Mouse (Mus musculus): Measurements from ENCODE around the gene Crb3. TPM values are rescaled to one million over a fixed set of nuclear protein-coding genes. Genes with fewer than 3 reads are reported as not detected.

The Crb3 gene
- total and polyA plus RNA-seq, 3 experiments, result 0.25 TPM; not detected in 2

DNA sequence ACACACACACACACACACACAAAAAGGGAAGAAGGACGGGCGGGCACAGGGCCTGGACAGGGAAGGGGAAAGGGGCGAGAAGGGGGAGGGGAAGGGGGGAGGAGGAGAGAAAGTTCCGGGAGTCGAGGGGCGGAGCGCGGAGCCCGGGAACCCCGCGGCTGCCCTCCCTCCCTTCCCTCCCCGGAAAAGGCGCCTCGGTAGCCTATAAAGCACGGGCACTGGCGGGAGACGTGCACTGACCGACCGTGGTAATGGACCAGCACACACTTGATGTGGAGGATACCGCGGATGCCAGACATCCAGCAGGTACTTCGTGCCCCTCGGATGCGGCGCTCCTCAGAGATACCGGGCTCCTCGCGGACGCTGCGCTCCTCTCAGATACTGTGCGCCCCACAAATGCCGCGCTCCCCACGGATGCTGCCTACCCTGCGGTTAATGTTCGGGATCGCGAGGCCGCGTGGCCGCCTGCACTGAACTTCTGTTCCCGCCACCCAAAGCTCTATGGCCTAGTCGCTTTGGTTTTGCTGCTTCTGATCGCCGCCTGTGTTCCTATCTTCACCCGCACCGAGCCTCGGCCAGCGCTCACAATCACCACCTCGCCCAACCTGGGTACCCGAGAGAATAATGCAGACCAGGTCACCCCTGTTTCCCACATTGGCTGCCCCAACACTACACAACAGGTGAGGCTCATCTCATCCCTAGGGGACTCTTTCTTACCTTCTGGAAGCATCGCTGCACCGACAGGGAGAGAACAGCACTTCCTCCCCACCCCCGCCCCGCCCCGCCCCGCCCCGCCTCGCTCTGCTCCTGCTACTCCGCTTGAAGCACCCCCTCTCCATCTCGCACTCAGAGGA lies 46.5 kb downstream of the Crb3 start, which contains the start of gene Tnfsf9:
TSS of gene Tnfsf9 (plus strand) at position 145 of the 854 bp plus-strand sequence.
- peaks cover 28 to 40% of the 10 kb centered on the region in 2 experiments for H3K36me3 ChIP-seq (replicated peaks in 1 of 2; ENCODE audit: control insufficient read depth in 1 of 2, insufficient read depth in 1 of 2, low read length in 1 of 2)
- H3K4me3 ChIP-seq (replicated peaks in 1 of 3; ENCODE audit: low read depth in 2 of 3, low read length in 2 of 3, poor library complexity in 1 of 3), result peak within 1 kb of the TSS; percentile 61 to 89 (median 83)
- no peaks in the 10 kb centered on the region for H3K9me3 ChIP-seq (replicated peaks; ENCODE audit: low read length)
- H3K9ac ChIP-seq (ENCODE audit: insufficient read depth, low read depth), result peak within 1 kb of the TSS; percentile 99
- H3K27me3 ChIP-seq (replicated peaks), result no peaks in the 10 kb centered on the region
- H3K4me1 ChIP-seq (ENCODE audit: control insufficient read depth in 1 of 2, insufficient read depth in 2 of 2), result peaks cover 13 to 50% of the 10 kb centered on the region in 2 experiments
- dilution Hi-C loops (cut with MboI; ENCODE audit: extremely low pct_ligation_motif_present, extremely low pct_unique_long_range_greater_than_20kb, low sequenced_read_pairs) (no loop called here), in situ Hi-C loops (cut with MboI; ENCODE audit: low pct_ligation_motif_present, low pct_unique_long_range_greater_than_20kb, low sequenced_read_pairs) (no loop called here)
- H3K27ac ChIP-seq (ENCODE audit: insufficient read depth, low read depth), result peak within 1 kb of the TSS; percentile 94
- TF ChIP-seq SIN3A (IDR thresholded peaks at IDR 0.05; ENCODE audit: low read length), result peak; percentile 37
- TF ChIP-seq ELF1 (IDR thresholded peaks at IDR 0.05; ENCODE audit: low read depth, low read length), result peak; percentile 82
- no peak for TF ChIP-seq ZKSCAN1 (IDR thresholded peaks at IDR 0.05; ENCODE audit: borderline replicate concordance, low read depth, low read length)
- TF ChIP-seq BHLHE40 (IDR thresholded peaks at IDR 0.05; ENCODE audit: low read depth, low read length), result peak; percentile 59; the same call in 1 of the 2 replicates
- 0 out of 2 replicates have a peak, but pooled peaks have one; percentile 8 for TF ChIP-seq KAT2A (IDR thresholded peaks at IDR 0.05; ENCODE audit: insufficient replicate concordance, low read length)
- no peak for TF ChIP-seq USF1 (IDR thresholded peaks at IDR 0.05; ENCODE audit: low read depth, low read length)
- TF ChIP-seq EP300 (IDR thresholded peaks at IDR 0.05; ENCODE audit: low read length), result no peak
- TF ChIP-seq TBP (conservative IDR thresholded peaks at IDR 0.05; ENCODE audit: low read depth, low read length), result peak; percentile 98
- no peak; the same call in none of the 2 replicates for TF ChIP-seq ETS1 (conservative IDR thresholded peaks at IDR 0.05; ENCODE audit: low read depth, low read length)
- peak; percentile 100 for TF ChIP-seq ZMIZ1 (IDR thresholded peaks at IDR 0.05; ENCODE audit: low read depth, low read length)
- TF ChIP-seq POLR2A (IDR thresholded peaks at IDR 0.05; ENCODE audit: low read depth, low read length), result peak; percentile 100
- no peak for TF ChIP-seq PAX5 (IDR thresholded peaks at IDR 0.05; ENCODE audit: low read length)
- no peak; the same call in none of the 2 replicates for TF ChIP-seq HCFC1 (IDR thresholded peaks at IDR 0.05; ENCODE audit: low read depth, low read length)
- peak; percentile 27; the same call in 1 of the 2 replicates for TF ChIP-seq MEF2A (IDR thresholded peaks at IDR 0.05; ENCODE audit: borderline replicate concordance, low read depth, low read length)
- TF ChIP-seq TCF12 (IDR thresholded peaks at IDR 0.05; ENCODE audit: low read depth, low read length), result peak; percentile 94
- TF ChIP-seq NELFE (IDR thresholded peaks at IDR 0.05; ENCODE audit: low read depth, low read length), result peak; percentile 100
- peak; percentile 70; the same call in 1 of the 2 replicates for TF ChIP-seq CHD2 (IDR thresholded peaks at IDR 0.05; ENCODE audit: low read length)
- TF ChIP-seq MAZ (IDR thresholded peaks at IDR 0.05; ENCODE audit: low read depth, low read length), result peak; percentile 93
- TF ChIP-seq E2F4 (IDR thresholded peaks at IDR 0.05; ENCODE audit: insufficient replicate concordance, low read depth, low read length), result peak; percentile 60; the same call in 1 of the 2 replicates
- peak; percentile 59 for TF ChIP-seq IRF4 (IDR thresholded peaks at IDR 0.05; ENCODE audit: low read depth, low read length)
- TF ChIP-seq MAX (IDR thresholded peaks at IDR 0.05; ENCODE audit: low read length), result 0 out of 2 replicates have a peak, but pooled peaks have one; percentile 39
- no peak for TF ChIP-seq JUN (IDR thresholded peaks at IDR 0.05; ENCODE audit: insufficient read depth, low read depth, low read length)
- peak; percentile 96 for TF ChIP-seq POLR2AphosphoS2 (IDR thresholded peaks at IDR 0.05; ENCODE audit: low read depth, low read length)
- TF ChIP-seq ZNF384 (IDR thresholded peaks at IDR 0.05; ENCODE audit: low read depth, low read length), result no peak
- TF ChIP-seq MYC (IDR thresholded peaks at IDR 0.05; ENCODE audit: low read depth, low read length), result peak; percentile 62; the same call in 1 of the 2 replicates
- peak; percentile 83 for DNase-seq (ENCODE audit: extremely low read depth)
- H3K4me2 ChIP-seq (ENCODE audit: insufficient read depth, low read depth, poor library complexity, severe bottlenecking), result peak within 1 kb of the TSS; percentile 84
- peaks cover 37% of the 10 kb centered on the region for H3K79me2 ChIP-seq (replicated peaks; ENCODE audit: control insufficient read depth, extremely low read depth, insufficient read depth, poor library complexity, severe bottlenecking)

All from CH12.LX (cell line).